Mouse (Mus musculus) bone marrow, adult 2 months (tissue): ENCODE data around the gene Camta1. TPM values are rescaled to one million over a fixed set of nuclear protein-coding genes. Genes with fewer than 3 reads are reported as not detected.

Source experiments
- H3K27ac ChIP-seq: fragments of 200-500 bp; 2 replicates; pipeline ENCODE4 v1.5.1; 2012; ENCODE audit warnings: low read depth, mild to moderate bottlenecking, control low read depth, inconsistent platforms, low read length; ENCODE audit not compliant: control insufficient read depth, poor library complexity, insufficient read depth
- H3K4me1 ChIP-seq: fragments of 200-500 bp; 2 replicates; pipeline ENCODE4 v1.6.1; 2011; ENCODE audit warnings: low read length; ENCODE audit not compliant: control insufficient read depth, insufficient read depth
- H3K4me3 ChIP-seq: fragments of 200-500 bp; replicated peaks from 2 replicates; pipeline ENCODE3; 2011; ENCODE audit warnings: mild to moderate bottlenecking, low read depth, low read length, control low read depth; ENCODE audit not compliant: control insufficient read depth
- CTCF ChIP-seq: fragments of 200-500 bp; IDR thresholded peaks from 2 replicates; pipeline ENCODE4 v1.5.1; 2011; ENCODE audit warnings: low read length, control low read depth; ENCODE audit not compliant: control insufficient read depth, insufficient read depth
- POLR2A ChIP-seq: fragments of 200-500 bp; IDR thresholded peaks from 2 replicates; pipeline ENCODE4 v1.6.1; 2011; ENCODE audit warnings: low read depth, mild to moderate bottlenecking, control low read depth, low read length, borderline replicate concordance; ENCODE audit not compliant: control insufficient read depth
- WGBS: fragments of 180-500 bp; shearing (Covaris S2); methylation state at CpG from one replicate; pipeline ENCODE4 v1.1.7; 2018; 5-methylcytosine and 5-hydroxymethylcytosine counted together
- polyA plus RNA-seq: library from polyadenylated mRNA; stranded (reverse); fragments of >200 nt; gene quantifications from 2 replicates; pipeline ENCODE4 v1.2.4, GENCODE M21; 2011; ENCODE audit warnings: low replicate concordance; ENCODE audit not compliant: missing spikeins, insufficient read depth, insufficient read length

The Camta1 gene
- polyA plus RNA-seq, 1 experiment = 26.6 TPM

DNA sequence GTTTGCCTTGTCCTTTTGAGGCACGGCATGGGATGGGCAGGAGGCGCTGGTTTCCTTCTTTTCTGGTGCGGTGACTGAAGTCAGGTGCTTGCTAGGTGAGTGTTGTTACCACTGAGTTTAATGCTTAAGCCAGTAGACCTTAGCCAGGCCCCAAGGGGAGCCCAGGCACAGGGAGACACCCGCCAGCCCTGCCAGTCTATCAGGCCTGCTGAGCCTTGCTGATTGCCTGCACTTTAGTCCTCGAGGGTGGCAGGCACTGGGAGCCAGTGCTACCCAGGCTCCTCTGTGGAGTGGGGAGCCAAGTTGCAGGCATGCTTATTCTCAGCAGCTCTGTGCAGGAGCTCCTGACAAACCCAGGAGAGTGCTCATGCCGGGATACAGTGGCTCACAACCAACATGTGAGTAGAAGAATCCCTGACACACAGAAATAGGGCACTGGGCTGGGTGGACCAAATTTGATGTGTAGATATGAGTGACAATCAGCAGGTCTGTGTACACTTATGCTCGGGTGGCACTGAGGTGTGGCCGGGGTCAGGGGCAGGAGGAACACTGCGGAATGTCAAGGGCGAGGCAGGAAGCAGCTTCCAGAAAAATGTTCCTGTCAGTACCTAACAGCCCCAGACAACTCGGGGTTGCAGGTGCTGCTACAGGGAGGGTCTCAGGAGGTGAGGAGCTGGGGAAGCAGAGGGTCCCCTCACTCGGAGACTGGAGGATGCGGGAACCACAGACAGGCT lies 638.2 kb downstream of the Camta1 start:
- no peak overlapping the region for H3K27ac ChIP-seq
- H3K4me3 ChIP-seq = no peak overlapping the region
- TF ChIP-seq CTCF = no peak
- TF ChIP-seq POLR2A = no peak
- H3K4me1 ChIP-seq = no peaks in the 10 kb centered on the region
- 60% methylated on average over 13 of the region's 13 CpGs for WGBS

DNA sequence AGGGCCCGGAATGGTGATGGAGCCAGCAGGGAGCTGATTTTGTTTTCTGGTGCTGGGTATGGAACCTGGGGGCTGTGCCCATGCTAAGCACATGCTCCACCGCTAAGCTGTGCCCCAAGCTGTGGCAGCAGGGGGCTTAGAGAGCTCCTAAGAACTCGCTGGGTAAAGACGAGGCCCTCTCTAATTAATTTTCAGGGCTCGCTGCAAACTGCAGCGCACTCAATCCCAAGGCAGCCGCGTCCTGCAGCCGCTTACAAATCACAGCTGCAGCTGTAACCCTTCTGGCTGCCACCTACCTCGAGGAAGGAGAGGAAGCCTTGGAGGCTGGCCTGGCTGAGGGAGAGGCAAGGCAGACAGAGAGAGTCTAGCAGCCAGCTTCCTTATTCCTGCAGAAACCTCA lies 639.0 kb downstream of the Camta1 start:
- TF ChIP-seq POLR2A (no peak), CTCF (no peak)
- Histone ChIP-seq H3K4me1 (no peaks in the 10 kb centered on the region), H3K27ac (no peak overlapping the region), H3K4me3 (no peak overlapping the region)
- WGBS = 45% methylated on average over 10 of the region's 10 CpGs

GRCm38 (mm10) chr4:151216553-151217292 lies 645.0 kb downstream of the Camta1 start:
- no peaks in the 10 kb centered on the region for H3K4me1 ChIP-seq
- TF ChIP-seq POLR2A = no peak
- TF ChIP-seq CTCF = no peak
- WGBS = 76% methylated on average over 15 of the region's 15 CpGs
- H3K4me3 ChIP-seq = no peak overlapping the region
- H3K27ac ChIP-seq = no peak overlapping the region

- Histone ChIP-seq H3K4me1 (no peaks in the 10 kb centered on the region), H3K27ac (no peak overlapping the region), H3K4me3 (no peak overlapping the region)
- TF ChIP-seq POLR2A (no peak), CTCF (no peak)
- WGBS = 62% methylated on average over 4 of the region's 4 CpGs
These were observed 645.8 kb downstream of the Camta1 start for GRCm38 (mm10) chr4:151215866-151216265.

- TF ChIP-seq CTCF (no peak), POLR2A (no peak)
- WGBS = 67% methylated on average over 1 of the region's 1 CpGs
- Histone ChIP-seq H3K4me1 (no peaks in the 10 kb centered on the region), H3K4me3 (no peak overlapping the region), H3K27ac (no peak overlapping the region)
These were observed 646.5 kb downstream of the Camta1 start for GRCm38 (mm10) chr4:151215179-151215578.

GRCm38 (mm10) chr4:151213475-151213874 lies 648.2 kb downstream of the Camta1 start:
- TF ChIP-seq CTCF (no peak), POLR2A (no peak)
- Histone ChIP-seq H3K4me3 (no peak overlapping the region), H3K4me1 (no peaks in the 10 kb centered on the region), H3K27ac (no peak overlapping the region)
- 72% methylated on average over 11 of the region's 11 CpGs for WGBS

DNA sequence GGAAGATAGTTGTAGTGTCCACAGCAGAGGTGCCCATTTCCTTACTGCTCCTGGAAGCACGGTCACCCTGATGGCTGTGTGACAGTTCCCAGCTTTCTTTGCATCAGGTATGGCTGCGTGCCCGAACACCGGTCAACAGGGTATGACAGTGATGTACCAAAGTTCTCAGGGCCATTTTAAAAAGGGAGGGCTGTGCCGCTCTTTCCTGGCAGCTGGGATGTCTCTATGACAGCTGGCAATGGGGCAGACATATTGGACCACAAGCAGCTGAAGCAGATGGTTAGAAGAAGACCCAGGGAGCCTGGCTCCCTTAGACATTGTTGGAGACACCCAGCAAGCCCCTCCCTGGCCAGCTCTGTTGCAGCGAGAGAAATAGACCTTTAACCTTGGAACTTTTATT lies 649.7 kb downstream of the Camta1 start:
- no peaks in the 10 kb centered on the region for H3K4me1 ChIP-seq
- H3K4me3 ChIP-seq = no peak overlapping the region
- no peak for TF ChIP-seq CTCF
- 84% methylated on average over 6 of the region's 6 CpGs for WGBS
- no peak overlapping the region for H3K27ac ChIP-seq

- Histone ChIP-seq H3K4me1 (no peaks in the 10 kb centered on the region), H3K4me3 (no peak overlapping the region), H3K27ac (no peak overlapping the region)
- TF ChIP-seq CTCF (no peak), POLR2A (no peak)
- WGBS = 89% methylated on average over 7 of the region's 7 CpGs
These were observed 654.1 kb downstream of the Camta1 start for GRCm38 (mm10) chr4:151207566-151207965.

- WGBS = 72% methylated on average over 6 of the region's 6 CpGs
These were observed 658.8 kb downstream of the Camta1 start for GRCm38 (mm10) chr4:151202891-151203290.

More at GRCm38 (mm10) chr4:151202891-151203290, 658.8 kb downstream of the Camta1 start:
- H3K4me3 ChIP-seq = no peak overlapping the region
- TF ChIP-seq POLR2A = no peak
- H3K4me1 ChIP-seq = no peaks in the 10 kb centered on the region
- no peak overlapping the region for H3K27ac ChIP-seq
